Mouse (Mus musculus) brown adipose tissue, adult 24 weeks (tissue): ENCODE data around the gene Olfr789. TPM values are rescaled to one million over a fixed set of nuclear protein-coding genes. Genes with fewer than 3 reads are reported as not detected.

Source experiments
- H3K27ac ChIP-seq: fragments of 200-500 bp; replicated peaks from 2 replicates; pipeline ENCODE4 v1.5.1; 2012; ENCODE audit warnings: low read depth, mild to moderate bottlenecking, low read length
- H3K4me1 ChIP-seq: fragments of 200-500 bp; 2 replicates; pipeline ENCODE4 v1.6.1; 2012; ENCODE audit warnings: low read length, mixed read lengths; ENCODE audit not compliant: control insufficient read depth, insufficient read depth, insufficient read length
- H3K4me3 ChIP-seq: fragments of 200-500 bp; 2 replicates; pipeline ENCODE4 v1.5.1; 2012; ENCODE audit warnings: low read depth, mild to moderate bottlenecking, low read length, moderate library complexity; ENCODE audit not compliant: insufficient read depth
- polyA plus RNA-seq: library from polyadenylated mRNA; stranded (reverse); fragments of >200 nt; gene quantifications from 2 replicates; pipeline ENCODE4 v1.2.4, GENCODE M21; 2012; ENCODE audit not compliant: missing spikeins, insufficient read depth, insufficient read length

The Olfr789 gene
- not detected in 2 replicates for polyA plus RNA-seq

- no peak within 1 kb of the TSS for H3K27ac ChIP-seq
- no peak within 1 kb of the TSS for H3K4me3 ChIP-seq
- H3K4me1 ChIP-seq: no peaks in the 10 kb centered on the region
These were observed at the start of gene Olfr789 for GRCm38 (mm10) chr10:129484452-129484851. Olfr789 (plus strand) TSS chr10:129484752.

- Histone ChIP-seq H3K27ac (no peak within 1 kb of the TSS), H3K4me3 (no peak within 1 kb of the TSS), H3K4me1 (no peaks in the 10 kb centered on the region)
These were observed 23.0 kb upstream of the Olfr789 start, which contains the start of gene Olfr787 for GRCm38 (mm10) chr10:129461562-129461961. Olfr787 (plus strand) TSS chr10:129461862.

DNA sequence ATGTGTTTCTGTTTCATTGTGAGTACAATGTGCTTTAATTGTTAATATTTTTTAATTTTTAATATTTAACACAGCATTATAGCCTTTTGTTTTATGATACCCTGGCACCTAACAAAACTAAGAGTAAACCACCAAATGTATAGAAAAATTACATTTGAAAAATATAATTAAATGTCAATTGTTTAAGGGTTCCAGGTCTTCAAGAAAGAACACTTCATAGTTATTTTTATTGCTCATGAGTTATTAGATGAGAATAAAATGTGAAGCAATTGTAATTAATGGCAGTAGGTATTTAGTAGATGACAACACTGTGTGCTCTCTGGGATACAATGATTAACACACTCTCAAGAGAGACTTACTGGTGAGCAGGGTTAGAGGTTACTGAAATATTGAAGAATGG is 13.9 kb upstream of the Olfr789 start, which contains the start of gene Olfr788:
Gene Olfr788, plus strand, starts transcription at position 301 of the 400 bp plus-strand sequence.
- no peak within 1 kb of the TSS for H3K27ac ChIP-seq
- H3K4me1 ChIP-seq: no peaks in the 10 kb centered on the region
- no peak within 1 kb of the TSS for H3K4me3 ChIP-seq

GRCm38 (mm10) chr10:129473256-129473655 is 11.3 kb upstream of the Olfr789 start:
- Histone ChIP-seq H3K4me3 (no peak overlapping the region), H3K27ac (no peak overlapping the region), H3K4me1 (no peaks in the 10 kb centered on the region)

GRCm38 (mm10) chr10:129473723-129474122 is 10.8 kb upstream of the Olfr789 start:
- Histone ChIP-seq H3K4me3 (no peak overlapping the region), H3K27ac (no peak overlapping the region), H3K4me1 (no peaks in the 10 kb centered on the region)

DNA sequence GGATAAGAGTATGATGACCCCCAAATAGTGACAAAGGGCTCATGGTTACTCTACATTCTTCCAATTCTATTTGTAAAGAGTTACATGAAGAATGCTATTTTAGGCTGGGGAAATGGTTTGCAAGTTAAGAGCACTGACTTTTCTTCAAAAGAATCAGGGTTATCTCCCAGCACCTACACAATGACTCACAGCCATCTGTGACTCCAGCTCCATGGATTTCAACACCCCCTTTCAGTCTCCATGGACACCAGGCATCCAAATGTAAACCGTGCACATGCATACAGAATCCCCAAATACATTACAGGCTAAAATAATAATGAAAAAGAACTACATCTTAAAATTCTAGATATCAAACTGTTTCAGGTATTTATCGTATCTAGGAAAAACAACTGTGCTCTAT is 5.5 kb downstream of the Olfr789 start:
- Histone ChIP-seq H3K4me1 (no peaks in the 10 kb centered on the region), H3K4me3 (no peak overlapping the region), H3K27ac (no peak overlapping the region)

DNA sequence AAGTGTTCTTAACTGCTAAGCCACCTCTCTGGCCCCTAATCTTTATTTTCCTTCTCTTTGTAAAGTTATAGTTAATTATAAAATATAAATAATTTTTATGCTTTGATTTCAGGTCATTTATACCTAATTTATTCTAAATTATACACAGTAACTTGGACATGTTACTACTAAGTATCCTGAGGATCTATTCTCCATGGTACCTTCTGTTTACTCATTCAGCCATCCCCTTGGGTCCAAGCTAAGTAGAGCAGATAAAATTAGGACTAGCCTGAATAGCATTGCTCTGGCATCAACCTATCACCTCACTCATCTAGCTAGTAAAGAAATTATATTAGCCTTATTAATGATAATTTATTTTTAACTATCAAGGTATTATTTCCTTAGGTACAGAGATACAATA is 13.6 kb downstream of the Olfr789 start, which contains the start of gene Olfr790:
Gene Olfr790, plus strand, starts transcription at position 301 of the 400 bp plus-strand sequence.
- no peaks in the 10 kb centered on the region for H3K4me1 ChIP-seq
- H3K27ac ChIP-seq: no peak within 1 kb of the TSS

DNA sequence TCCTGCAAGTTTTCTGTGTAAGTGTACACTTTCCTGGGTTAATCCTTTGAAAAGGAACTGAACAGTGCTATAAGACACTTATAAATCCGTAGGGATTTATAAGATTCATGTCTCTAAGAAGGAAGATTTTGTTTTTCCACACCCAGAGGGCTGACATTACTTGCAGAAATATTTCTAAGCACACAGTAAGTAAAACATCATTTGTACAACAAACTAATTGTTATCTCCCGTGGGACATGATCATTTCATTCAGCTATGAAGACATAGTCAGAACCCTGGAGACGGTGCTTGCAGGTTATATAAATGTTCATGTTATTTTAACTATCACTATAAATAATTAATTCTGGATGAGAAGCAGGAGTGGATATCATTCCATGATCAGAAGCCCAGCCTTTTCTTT is 36.9 kb downstream of the Olfr789 start, which contains the start of gene Olfr791:
Gene Olfr791, plus strand, starts transcription at position 301 of the 400 bp plus-strand sequence.
- no peaks in the 10 kb centered on the region for H3K4me1 ChIP-seq
- no peak within 1 kb of the TSS for H3K4me3 ChIP-seq
- no peak within 1 kb of the TSS for H3K27ac ChIP-seq

More for the DNA sequence above, 13.6 kb downstream of the Olfr789 start, which contains the start of gene Olfr790:
- no peak within 1 kb of the TSS for H3K4me3 ChIP-seq

DNA sequence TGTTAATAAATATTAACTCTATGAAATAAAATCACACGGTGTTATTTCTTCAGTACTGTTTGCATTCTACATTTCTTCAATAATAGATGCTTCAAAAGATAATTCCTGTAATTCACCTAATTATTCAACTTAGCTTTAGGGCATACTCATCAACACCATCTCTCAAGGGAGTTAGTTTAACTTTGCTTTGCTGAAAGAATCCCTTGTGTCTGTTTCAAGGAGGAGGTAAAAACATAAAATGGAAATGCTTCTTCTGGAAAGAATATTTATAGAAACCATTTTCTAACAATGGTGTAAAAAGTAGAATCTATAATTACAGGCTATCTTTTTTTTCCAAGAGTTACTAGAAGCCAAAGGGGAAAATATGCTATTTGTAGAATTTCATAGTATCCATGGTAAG is 54.3 kb downstream of the Olfr789 start, which contains the start of gene Olfr792:
Gene Olfr792, plus strand, starts transcription at position 301 of the 400 bp plus-strand sequence.
- no peaks in the 10 kb centered on the region for H3K4me1 ChIP-seq
- no peak within 1 kb of the TSS for H3K4me3 ChIP-seq
- no peak within 1 kb of the TSS for H3K27ac ChIP-seq

Other genes with a start within 250 kb of the Olfr789 start
- gene Olfr774, start 248.5 kb upstream of the Olfr789 start, polyA plus RNA-seq: not detected in 2 replicates
- not detected in 2 replicates for gene Olfr775, start 236.3 kb upstream of the Olfr789 start, polyA plus RNA-seq
- not detected in 2 replicates for gene Olfr776, start 225.6 kb upstream of the Olfr789 start, polyA plus RNA-seq
- not detected in 2 replicates for gene Olfr777, start 213.3 kb upstream of the Olfr789 start, polyA plus RNA-seq
- not detected in 2 replicates for gene Olfr780, start 166.6 kb upstream of the Olfr789 start, polyA plus RNA-seq
- gene Olfr781, start 155.9 kb upstream of the Olfr789 start, polyA plus RNA-seq: not detected in 2 replicates
- not detected in 2 replicates for gene Olfr782, start 135.9 kb upstream of the Olfr789 start, polyA plus RNA-seq
- gene Olfr784, start 100.7 kb upstream of the Olfr789 start, polyA plus RNA-seq: not detected in 2 replicates
- not detected in 2 replicates for gene Olfr785, start 79.3 kb upstream of the Olfr789 start, polyA plus RNA-seq
- gene Olfr786, start 57.4 kb upstream of the Olfr789 start, polyA plus RNA-seq: not detected in 2 replicates
- gene Olfr787, start 22.9 kb upstream of the Olfr789 start, polyA plus RNA-seq: not detected in 2 replicates
- not detected in 2 replicates for gene Olfr788, start 13.8 kb upstream of the Olfr789 start, polyA plus RNA-seq
- gene Olfr790, start 13.7 kb downstream of the Olfr789 start, polyA plus RNA-seq: not detected in 2 replicates
- gene Olfr791, start 37.0 kb downstream of the Olfr789 start, polyA plus RNA-seq: not detected in 2 replicates
- not detected in 2 replicates for gene Olfr792, start 54.4 kb downstream of the Olfr789 start, polyA plus RNA-seq
- gene Olfr794, start 82.9 kb downstream of the Olfr789 start, polyA plus RNA-seq: not detected in 2 replicates
- gene Olfr796, start 127.8 kb downstream of the Olfr789 start, polyA plus RNA-seq: not detected in 2 replicates
- gene Olfr798, start 143.2 kb downstream of the Olfr789 start, polyA plus RNA-seq: not detected in 2 replicates
- not detected in 2 replicates for gene Olfr799, start 152.7 kb downstream of the Olfr789 start, polyA plus RNA-seq
- not detected in 2 replicates for gene Olfr800, start 172.9 kb downstream of the Olfr789 start, polyA plus RNA-seq
- gene Olfr801, start 189.1 kb downstream of the Olfr789 start, polyA plus RNA-seq: not detected in 2 replicates
- gene Olfr802, start 203.4 kb downstream of the Olfr789 start, polyA plus RNA-seq: not detected in 2 replicates
- not detected in 2 replicates for gene Olfr803, start 209.5 kb downstream of the Olfr789 start, polyA plus RNA-seq
- gene Olfr804, start 218.5 kb downstream of the Olfr789 start, polyA plus RNA-seq: not detected in 2 replicates
- not detected in 2 replicates for gene Olfr805, start 244.6 kb downstream of the Olfr789 start, polyA plus RNA-seq